Mouse (Mus musculus): ENCODE measurements at regions not wholly inside any gene's neighbourhood (a gene's known extent, or its start where the extent isn't known, plus 50 kb on each side); places are given as distances from the start of the nearest gene placed in this dataset.

DNA sequence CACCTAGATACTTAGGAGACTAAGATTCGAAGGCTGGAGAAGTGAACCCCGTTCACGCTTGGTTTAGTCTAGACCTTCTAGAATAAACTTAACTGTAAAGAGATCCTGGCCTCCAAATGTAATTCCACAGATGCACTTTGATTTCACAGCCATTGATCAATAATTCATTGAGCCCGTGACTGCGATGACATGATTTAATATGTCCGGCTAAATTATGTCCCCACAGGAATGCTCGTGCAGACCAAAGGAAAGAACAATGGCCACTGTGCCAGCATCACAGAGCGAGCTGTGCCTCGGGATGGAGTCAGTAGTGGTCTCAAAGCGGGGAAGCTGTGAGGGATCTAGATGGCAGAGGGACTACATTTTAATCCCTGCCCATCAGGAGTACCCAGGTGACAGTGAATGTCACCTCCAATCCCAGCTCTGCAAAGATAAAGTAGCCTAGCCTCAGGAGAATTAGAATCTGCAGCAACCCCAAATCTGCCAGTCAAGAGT lies 256.5 kb upstream of the Id2 start:
- in situ Hi-C loops (cut with MboI, MseI), result no loop called here

DNA sequence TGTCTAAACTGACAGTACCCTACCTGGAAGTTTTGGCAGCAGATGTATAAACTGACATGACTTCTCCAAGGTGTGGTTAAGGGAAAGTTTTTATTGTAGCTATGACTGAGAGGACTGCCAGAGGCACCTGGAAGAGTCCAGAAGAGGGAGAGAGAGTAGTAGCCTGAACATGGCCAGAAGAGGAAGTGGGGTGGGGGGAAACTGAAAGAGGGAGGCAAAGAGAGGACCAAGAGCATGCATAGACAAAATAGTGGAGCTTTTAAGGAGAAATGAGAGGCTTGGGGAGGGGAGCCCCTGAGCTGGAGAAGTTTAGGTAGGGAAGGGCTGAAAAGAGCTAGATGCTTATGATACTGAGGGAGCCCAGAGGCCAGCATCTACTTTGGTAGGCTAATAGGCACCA lies 255.2 kb upstream of the Id2 start:
- in situ Hi-C loops (cut with MboI, MseI), result no loop called here

GRCm38 (mm10) chr12:25344354-25344753 lies 247.4 kb upstream of the Id2 start:
- in situ Hi-C loops (cut with MboI, MseI), result no loop called here

DNA sequence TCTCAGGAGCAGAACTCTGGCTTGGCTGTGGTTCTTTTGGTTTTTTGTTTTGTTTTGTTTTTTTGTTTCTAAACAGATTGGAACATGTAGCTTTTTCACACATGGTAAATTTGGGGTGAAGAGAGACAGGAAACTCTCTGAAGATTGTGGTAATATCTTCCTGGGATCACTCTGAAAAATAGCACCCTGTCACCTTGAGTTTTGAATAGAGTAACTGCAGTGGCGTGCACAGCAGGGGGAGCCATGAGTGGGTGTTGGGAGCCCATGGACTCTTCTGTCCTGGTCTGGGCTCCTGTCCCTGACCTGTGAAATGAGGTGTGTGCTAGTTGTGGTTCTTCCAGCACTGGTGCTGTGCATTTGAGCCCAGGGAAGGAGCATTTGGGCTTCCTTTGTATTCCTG lies 241.8 kb upstream of the Id2 start:
- in situ Hi-C loops (cut with MboI, MseI), result no loop called here

DNA sequence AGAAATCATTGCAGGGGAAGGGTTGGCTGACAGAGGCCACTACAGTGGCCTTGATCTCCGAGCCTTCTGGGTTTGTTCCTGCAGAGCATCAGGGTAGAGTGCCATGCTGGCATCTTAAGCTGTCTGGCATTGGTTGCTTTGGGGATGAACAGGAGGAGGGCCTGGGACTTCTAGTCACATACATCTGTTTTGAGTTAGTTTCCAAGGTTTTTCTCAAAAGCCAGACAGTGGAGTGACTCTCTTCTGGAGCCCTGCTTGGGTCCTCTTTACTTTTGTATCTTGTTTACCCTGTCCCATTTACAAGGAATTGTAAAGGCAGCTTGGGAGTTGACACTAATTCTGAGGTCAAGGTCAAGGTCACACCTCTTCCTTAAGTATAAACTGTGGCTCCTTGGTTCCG lies 239.0 kb upstream of the Id2 start:
- in situ Hi-C loops (cut with MboI, MseI), result no loop called here

- in situ Hi-C loops (cut with MboI, MseI), result no loop called here
These were observed 238.1 kb upstream of the Id2 start for GRCm38 (mm10) chr12:25335069-25335468.

DNA sequence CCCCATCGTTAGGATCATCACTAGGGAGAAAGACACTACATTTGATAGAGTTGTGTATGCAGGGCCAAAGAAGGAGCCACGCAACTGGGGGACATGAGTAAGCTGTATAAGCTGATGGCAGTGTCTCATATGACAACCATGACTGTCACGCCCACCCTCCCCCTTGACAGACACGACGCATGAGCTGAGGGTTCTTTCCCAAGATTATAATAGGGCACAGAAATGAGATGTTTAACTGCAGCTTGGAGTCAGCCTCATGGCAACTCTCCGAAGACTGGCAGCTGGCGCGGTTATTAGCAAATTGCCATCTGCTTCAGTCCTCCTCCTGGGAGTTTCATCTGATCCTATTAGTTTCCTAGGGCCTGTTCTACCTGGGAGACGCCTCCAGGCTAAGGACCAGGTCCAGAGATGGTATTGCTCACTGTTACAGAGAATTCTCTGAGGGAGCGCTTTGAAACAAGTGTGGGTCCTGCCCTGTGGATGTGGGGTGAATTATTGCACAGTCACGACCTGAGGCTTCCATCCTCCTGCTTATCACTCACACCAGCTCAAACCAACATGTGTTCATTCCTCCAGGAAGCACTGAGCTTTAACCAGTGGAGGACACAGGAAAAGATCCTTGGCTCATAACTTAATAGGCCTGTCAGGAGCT lies 235.6 kb upstream of the Id2 start:
- in situ Hi-C loops (cut with MboI, MseI), result no loop called here

DNA sequence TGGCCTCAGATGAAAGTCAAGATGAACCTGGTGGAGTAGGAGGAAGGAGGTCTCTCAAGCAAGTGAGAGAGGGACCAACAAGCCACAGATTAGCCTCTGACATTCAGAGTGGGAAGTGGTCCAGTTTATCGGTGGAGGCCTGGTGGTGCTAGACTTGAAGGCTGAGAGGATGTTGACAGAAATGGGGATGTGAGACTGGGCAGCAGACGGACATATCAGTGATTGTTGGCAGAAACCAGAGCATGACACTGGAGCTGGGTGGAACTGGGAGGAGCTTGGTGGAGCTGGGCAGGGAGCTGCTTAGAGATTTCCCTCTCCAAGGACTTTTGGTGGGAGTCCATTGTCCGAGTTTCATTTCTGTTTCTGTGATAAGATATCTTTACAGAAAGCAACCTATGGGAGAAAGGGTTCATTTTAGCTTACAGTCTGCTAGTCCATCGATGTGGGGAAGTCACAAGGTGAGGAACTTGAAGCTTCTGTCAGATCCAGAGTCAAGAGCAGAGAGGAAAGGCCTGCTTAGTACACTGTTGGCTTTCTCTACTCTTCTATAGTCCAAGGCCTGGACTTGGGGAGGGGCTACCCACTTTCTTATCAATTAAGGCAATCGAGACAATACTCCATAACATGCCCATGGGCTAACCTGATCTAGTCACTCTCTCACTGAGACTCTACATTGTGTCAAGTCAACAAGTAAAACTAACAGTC lies 233.2 kb upstream of the Id2 start:
- in situ Hi-C loops (cut with MboI, MseI), result no loop called here

GRCm38 (mm10) chr12:25325901-25326300 lies 229.0 kb upstream of the Id2 start:
- in situ Hi-C loops (cut with MboI, MseI), result no loop called here

- in situ Hi-C loops (cut with MboI, MseI), result no loop called here
These were observed 226.2 kb upstream of the Id2 start for GRCm38 (mm10) chr12:25323171-25323570.

DNA sequence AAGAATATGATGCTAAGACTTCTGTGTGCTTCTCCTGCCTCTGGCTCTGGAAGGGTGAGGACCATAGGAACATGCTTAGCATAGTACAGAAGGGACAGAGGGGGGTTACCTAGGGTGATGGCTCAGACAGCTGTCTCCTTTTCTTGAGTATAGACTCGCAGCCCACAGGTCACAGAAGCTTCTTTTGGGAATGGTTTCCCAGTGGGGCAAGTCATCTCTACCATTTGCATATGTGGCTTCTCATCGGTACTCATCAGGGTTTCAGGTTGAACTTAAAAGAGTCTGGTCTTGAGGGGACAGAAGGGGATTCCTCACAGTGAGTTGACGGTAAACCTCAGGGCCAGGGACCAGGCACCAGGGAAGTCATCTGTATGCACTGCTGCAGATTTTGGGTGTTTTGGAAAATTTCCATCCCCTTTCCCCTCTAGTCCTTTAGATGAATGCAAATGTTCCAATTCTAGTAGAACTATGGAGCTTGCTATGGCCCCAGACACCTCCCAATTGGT lies 223.4 kb upstream of the Id2 start:
- in situ Hi-C loops (cut with MboI, MseI), result no loop called here

DNA sequence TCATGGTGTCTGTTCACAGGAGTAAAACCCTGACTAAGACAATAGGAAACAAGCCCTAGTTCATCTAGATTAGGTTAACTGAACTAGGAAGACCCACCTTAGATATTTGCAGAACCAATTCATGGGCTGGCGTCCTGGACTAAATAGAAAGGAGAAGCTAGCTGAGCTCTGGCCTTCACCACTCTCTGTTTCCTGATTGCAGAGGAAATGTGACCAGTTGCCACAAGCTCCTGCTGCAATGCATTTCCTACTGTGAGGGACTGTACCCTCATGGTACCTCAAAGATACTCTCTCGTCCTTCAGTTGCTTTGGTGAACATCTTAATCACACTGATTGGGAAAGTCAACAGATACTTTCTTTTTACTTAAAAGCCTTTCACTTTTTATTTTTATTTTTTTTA lies 222.9 kb upstream of the Id2 start:
- in situ Hi-C loops (cut with MboI, MseI), result no loop called here

GRCm38 (mm10) chr12:25318072-25318671 lies 221.2 kb upstream of the Id2 start:
- in situ Hi-C loops (cut with MboI, MseI), result no loop called here

DNA sequence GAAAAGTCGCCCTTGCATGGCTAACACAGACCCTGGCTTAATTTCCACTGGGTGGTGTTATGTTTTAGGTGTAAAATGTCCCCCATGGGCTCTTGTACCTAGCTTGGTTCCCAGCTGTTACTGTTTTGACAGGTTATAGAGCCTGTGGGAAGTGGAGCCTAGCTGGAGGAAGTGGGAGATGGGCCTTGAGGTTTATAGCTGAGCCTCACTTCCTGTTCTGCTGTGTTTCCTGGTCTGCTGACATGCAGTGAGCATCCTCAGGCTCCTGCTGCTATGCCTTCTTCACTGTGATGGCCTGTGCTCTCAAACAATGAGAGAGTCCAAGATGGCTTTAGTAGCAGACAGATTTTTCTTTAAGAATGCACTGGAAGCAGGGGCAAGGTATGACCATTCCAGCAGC lies 219.0 kb upstream of the Id2 start:
- in situ Hi-C loops (cut with MboI, MseI), result no loop called here

DNA sequence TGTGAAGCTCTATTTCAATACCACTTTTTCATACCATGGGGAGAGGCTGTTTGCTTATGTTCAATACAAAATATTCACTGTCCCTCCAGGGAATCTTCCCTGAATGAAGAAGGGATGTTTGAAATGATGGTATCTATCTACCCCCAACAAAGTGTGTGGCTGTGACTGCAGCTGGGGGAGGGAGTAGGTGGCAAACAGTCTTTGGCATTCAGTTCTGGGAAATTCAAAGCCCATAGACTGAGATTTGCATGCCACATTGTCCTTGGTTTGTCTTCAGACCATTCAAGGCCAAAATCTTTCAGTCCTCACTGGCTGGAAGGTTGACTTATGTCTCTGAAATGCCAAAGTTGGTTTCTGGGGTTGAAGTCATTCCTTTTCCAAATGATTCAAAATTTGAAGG lies 216.3 kb upstream of the Id2 start:
- in situ Hi-C loops (cut with MboI, MseI), result no loop called here

DNA sequence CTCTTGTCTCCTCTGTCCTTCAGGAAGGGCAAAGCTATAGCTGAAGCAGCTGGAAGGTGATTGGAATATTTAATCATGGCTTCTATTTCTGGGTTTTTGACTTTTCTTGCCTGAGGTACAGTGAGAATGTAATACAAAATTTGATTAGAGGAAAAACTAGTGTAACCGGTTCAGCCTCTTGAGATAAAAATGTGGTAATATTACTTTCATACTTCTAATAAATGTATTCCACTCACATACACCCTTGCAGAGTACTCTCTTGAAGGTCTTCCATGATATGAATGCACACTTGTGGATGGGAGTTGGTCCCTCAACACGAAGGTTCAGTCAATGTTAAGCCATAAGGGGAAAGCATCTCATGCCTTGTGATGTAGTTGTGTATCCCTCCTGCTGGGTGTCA lies 215.4 kb upstream of the Id2 start:
- in situ Hi-C loops (cut with MboI, MseI), result no loop called here

DNA sequence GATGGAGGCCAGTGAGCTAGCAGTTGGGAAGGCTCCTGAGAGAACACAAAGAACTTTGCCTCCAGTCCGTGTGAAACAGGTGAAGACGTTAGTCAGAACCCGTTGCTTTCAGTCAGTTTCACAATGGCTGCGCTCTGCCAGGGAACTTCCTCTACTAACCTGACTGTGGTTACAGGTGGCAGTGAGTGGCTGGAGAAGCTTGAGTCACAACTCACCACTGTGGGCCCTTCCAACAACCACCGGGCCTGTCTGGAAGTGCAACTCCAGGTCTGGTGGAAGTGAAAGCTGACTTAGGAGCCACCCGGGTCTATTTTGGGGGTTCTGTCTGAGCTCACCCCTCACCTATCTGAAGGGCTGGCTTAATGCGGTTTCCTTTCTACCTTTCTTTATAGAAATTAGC lies 214.8 kb upstream of the Id2 start:
- in situ Hi-C loops (cut with MboI, MseI), result no loop called here

DNA sequence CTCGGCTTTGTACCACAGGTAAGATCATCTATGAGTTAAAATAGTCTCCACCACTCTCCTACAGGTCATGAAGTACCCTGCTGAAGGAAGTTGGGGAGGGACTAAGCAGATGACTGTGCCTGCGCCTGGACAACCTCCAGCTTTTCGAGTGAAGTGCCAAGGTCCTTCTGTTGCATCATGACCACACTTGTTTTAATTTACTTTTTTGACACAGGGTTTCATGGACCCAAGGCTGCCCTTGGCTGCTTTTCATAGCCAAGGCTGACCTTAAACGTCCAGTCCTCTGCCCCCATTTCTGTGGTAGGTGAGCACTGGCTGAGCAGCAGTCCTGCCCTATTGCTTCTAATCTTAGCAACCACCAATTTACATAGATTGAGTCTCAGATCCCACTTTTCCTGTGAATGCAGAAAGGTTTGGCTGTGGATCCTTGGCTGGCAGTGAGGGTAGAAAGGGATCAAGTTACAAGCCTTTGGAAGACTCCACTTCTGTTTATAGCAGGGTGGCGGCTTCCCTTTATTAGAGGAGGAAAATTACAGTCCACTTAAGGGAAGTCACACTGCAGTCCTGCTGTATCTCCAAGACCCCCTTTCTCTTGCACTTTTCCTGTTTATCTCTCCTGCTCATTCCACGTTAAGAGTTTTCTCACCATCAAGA lies 213.5 kb upstream of the Id2 start:
- in situ Hi-C loops (cut with MboI, MseI), result no loop called here

GRCm38 (mm10) chr12:25309234-25309633 lies 212.3 kb upstream of the Id2 start:
- in situ Hi-C loops (cut with MboI, MseI), result loop anchor here (5.0 to 10.0 kb wide), 2 partner anchors 122 to 756 kb away; no protein-coding TSS in a partner anchor

DNA sequence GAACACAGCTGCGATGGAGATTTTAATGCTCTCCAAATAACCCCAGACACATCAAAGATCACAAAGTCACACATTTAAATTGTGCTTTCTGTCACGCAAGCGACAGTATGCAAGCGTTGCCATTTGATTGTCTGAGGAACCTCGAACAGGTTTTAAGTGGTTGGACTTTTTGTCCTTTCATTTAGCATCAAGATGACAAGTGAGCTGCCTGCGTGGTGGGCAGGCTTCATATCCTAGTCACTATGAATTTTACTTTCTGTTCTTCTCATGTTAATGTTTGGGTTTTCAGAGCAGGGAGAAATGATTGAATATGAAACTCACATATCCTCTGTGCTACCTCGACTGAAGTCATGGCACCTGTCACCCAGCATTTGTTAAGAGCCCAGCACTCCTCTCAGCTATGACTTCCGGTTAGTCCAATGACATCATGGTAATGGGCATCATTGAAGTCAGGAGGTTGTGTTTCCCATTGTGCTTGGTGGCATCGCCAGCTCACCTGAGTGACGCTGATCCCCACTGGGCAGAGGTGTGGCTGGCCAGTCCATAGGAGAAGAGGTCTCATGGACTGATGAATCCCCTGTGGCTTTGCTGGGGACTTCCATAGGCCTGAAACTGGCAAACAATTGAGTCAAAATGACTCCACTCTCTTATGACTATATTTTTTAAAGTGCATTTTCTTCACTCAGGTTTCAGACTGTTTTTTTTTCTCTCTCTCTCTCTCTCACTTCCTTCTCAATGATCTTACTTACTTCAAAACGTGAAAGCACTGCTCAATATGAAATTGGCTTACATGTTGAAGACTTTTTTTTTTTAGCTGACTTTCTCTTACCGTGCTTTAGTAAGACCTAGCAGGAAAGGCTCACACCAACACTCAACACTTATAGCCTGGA lies 209.1 kb upstream of the Id2 start:
- in situ Hi-C loops (cut with MboI, MseI), result loop anchor here (5.0 to 10.0 kb wide), 2 partner anchors 119 to 759 kb away; no protein-coding TSS in a partner anchor

All from T-helper 1 cell (primary cell).